Mouse (Mus musculus) Patski (cell line): ENCODE data around the gene Glyr1. TPM values are rescaled to one million over a fixed set of nuclear protein-coding genes. Genes with fewer than 3 reads are reported as not detected.

ENCODE experiments used
- ATAC-seq: fragments of 100-300 bp; one replicate; pipeline ENCODE4 v1.8.0; 2021
- CTCF ChIA-PET: fragments of 350-600 bp; sonication (Branson Sonifier 250); formaldehyde crosslinking; loops from one replicate; lab custom pipeline; 2022; ENCODE audit warnings: inconsistent platforms; lab: Charles Lee
- POLR2A ChIA-PET: fragments of 350-600 bp; sonication (Branson Sonifier 250); formaldehyde crosslinking; loops from one replicate; lab custom pipeline; 2022; ENCODE audit warnings: antibody characterized with exemption, inconsistent platforms; lab: Charles Lee
- DNase-seq: peaks from one replicate; pipeline ENCODE4 v3.0.0-alpha.2; 2011; ENCODE audit warnings: low read depth, low spot score
- H3K27me3 ChIP-seq: fragments of 371-371 bp; one replicate; pipeline ENCODE4 v1.5.1; 2021
- CTCF ChIP-seq: fragments of 100-300 bp; IDR thresholded peaks from one replicate; pipeline ENCODE4 v1.5.1; 2021
- in situ Hi-C: fragments of 300-500 bp; cut with MboI; formaldehyde crosslinking; loops from 3 replicates; pipeline ENCODE4 v1.11.1; 2018; ENCODE audit warnings: low pct_unique_long_range_greater_than_20kb, mixed read lengths
- polyA plus RNA-seq: library from polyadenylated mRNA; unstranded; gene quantifications from one replicate; pipeline ENCODE4 v1.2.3, GENCODE M21; 2021

Glyr1 gene
- polyA plus RNA-seq, 1 experiment from 2014 or later: 102 TPM

DNA sequence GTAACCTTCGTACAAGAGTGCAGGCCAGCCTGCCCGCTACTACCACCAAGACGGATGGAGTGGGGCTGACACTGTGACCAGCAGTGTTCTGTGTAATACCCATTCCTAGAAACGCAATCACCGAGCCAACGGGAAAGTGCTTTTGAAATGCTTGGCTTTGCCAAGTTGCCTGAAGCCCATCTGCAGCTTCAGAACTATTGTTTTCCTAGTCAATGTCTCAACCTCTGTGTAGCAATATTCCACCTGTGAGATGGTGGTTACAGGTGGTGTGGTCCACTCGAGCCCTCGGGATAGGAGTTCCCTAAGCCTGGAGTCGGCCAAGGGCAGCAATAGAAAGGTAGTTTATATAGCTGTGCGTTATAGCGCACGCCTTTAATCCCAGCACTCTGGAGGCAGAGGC, 64.9 kb downstream of the Glyr1 start:
- H3K27me3 ChIP-seq: no peaks in the 10 kb centered on the region
- ChIA-PET CTCF (no interaction called here), POLR2A (no interaction called here)
- in situ Hi-C loops: no loop called here
- ATAC-seq: no peak
- no peak for DNase-seq
- TF ChIP-seq CTCF: no peak

GRCm38 (mm10) chr16:4979755-4980380, 69.8 kb downstream of the Glyr1 start:
- in situ Hi-C loops: no loop called here
- TF ChIP-seq CTCF: no peak
- ATAC-seq: no peak
- ChIA-PET CTCF (interaction anchor here (0.7 to 1.8 kb wide), 3 partner anchors 33 to 37 kb away, joined by 3 to 4 read pairs (median 3); no protein-coding TSS in a partner anchor), POLR2A (interaction anchor here (0.6 kb wide), 1 partner anchor 18 kb away, joined by 4 read pairs; no protein-coding TSS in a partner anchor)
- no peak for DNase-seq
- H3K27me3 ChIP-seq: no peaks in the 10 kb centered on the region

- in situ Hi-C loops: no loop called here
- ChIA-PET CTCF (no interaction called here), POLR2A (no interaction called here)
- no peak for DNase-seq
- peak; percentile 19 for ATAC-seq
- no peaks in the 10 kb centered on the region for H3K27me3 ChIP-seq
- no peak for TF ChIP-seq CTCF
Observed at GRCm38 (mm10) chr16:4978275-4979051, 71.2 kb downstream of the Glyr1 start.

DNA sequence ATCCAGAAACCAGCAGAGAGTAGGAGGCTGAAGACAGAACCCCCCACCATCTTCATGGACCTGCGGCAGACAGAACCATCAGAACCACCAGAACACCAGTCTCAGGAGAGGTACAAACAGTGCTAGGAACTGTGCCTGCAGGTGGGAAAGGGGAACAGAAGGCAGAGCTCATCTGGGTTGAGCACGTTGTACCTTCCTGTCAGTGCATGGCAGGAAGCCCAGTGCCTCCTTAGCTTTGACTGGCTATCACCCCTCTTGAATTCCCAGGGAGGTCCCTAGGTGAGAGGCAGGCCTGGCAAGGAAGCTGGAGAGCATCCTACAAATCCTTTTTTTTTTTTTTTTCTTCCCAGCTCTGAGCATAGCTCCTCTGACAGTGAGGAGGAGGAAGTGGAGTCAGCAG, 73.5 kb downstream of the Glyr1 start:
- ChIA-PET POLR2A (interaction anchor here (0.6 to 0.7 kb wide), 2 partner anchors 32 to 1017 kb away, joined by 3 to 6 read pairs; no protein-coding TSS in a partner anchor), CTCF (no interaction called here)
- in situ Hi-C loops: no loop called here
- TF ChIP-seq CTCF: no peak
- H3K27me3 ChIP-seq: no peaks in the 10 kb centered on the region
- DNase-seq (no peak), ATAC-seq (no peak)

DNA sequence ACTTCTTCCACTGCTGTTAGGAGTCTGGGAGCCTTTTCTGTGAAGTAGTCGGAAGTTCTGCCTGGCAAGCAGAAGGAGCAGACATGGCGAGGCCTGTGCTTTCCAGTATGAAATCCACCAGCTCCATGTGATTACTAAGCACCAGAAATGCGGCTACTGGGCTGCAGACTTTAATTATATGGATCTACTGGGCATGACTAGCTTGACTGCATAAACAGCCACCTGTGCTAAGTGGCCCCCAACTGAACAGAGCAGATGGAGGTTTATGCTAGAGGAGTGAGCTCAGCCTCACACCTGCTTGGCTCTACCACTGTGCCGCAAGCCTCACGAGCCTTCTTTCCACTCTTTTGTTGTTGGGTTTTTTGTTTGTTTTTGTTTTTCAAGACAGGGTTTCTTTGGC, 75.1 kb downstream of the Glyr1 start:
- CTCF ChIA-PET: no interaction called here
- no peak for DNase-seq
- in situ Hi-C loops: no loop called here

DNA sequence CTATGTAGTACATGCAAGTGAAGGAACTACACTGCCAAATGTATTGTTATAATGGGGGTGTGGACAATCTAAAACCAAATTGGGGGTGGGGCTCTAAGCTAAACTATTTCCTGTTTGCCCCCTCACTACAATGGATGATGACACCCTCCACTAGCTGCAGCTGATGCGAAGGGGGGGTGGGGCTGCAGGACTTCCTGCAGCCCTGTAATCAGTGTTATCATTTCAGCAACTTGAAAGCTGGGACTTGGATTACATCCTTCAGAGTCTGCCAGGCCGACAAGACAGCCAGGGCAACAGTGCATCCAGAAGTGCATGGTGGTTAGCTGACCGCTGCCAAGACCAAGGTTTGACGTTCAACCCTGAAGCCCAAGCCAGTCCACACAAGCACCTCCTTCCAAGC, 78.0 kb downstream of the Glyr1 start:
- ATAC-seq (no peak), DNase-seq (no peak)
- in situ Hi-C loops: no loop called here
- H3K27me3 ChIP-seq: no peaks in the 10 kb centered on the region
- POLR2A ChIA-PET: interaction anchor here (1.1 kb wide), 1 partner anchor 44 kb away, joined by 3 read pairs; no protein-coding TSS in a partner anchor
- CTCF ChIA-PET: interaction anchor here (0.8 to 1.1 kb wide), 2 partner anchors 21 to 31 kb away, joined by 3 read pairs; no protein-coding TSS in a partner anchor
- no peak for TF ChIP-seq CTCF

More for the DNA sequence above, 75.1 kb downstream of the Glyr1 start:
- H3K27me3 ChIP-seq: no peaks in the 10 kb centered on the region
- POLR2A ChIA-PET: no interaction called here
- no peak for ATAC-seq
- no peak for TF ChIP-seq CTCF

DNA sequence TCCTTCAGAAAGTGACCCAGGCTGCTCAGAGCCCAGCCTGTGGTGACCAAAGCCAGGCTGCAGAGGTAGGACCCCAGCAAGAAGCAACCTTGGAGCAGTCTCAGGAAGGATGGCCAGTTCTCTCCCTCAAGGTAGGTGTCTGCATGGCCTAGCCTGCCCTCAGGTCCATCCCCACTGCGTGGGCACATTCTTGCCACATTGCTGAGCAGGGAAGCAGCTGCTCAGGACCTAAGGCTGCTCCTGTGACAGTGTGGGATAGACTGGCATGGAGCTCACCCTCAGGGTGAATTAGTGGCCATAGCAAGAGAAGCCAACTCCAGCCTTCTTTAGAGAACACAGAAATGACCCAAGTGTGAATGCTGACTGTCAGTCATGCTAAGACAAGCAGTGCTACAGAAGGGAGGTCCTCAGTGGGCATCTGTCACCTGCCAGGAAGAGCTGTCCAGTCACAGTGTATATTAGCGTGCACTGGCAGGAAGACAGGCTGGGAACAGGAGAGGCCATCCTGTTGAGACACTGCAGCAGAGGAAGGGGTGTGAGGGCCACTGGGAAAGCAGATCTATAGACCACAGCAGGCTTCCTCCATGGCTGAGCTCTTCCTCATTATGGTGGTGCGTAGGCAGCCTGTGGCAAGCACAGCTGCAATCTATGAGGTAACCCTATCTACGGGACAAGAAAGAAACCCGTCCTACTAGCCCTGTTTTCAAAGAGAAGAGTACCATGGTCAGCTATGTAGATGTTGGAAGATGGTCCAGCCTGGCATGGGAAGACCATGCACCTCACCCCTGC, 80.4 kb downstream of the Glyr1 start:
- ATAC-seq: no peak
- CTCF ChIA-PET: no interaction called here
- DNase-seq: no peak

DNA sequence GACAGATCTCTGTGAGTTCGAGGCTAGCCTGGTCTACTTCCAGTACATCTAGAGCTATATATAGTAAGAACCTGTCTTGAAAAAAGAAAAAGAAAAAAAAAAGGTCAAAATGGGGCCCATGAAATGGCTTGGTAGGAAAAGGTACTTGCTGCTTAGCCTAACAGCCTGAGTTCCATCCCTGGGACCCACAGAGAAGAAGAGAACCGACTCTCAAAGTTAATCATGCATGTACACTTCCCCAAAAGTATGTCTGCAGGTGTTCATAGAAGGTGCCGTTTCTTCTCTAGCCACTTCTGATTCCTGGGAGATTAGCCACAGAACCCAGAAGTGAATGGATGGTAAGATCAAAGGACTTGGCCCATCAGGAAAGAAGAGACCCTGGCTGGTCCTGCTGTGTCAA, 81.2 kb downstream of the Glyr1 start:
- ATAC-seq (no peak), DNase-seq (no peak)
- no peaks in the 10 kb centered on the region for H3K27me3 ChIP-seq
- no peak for TF ChIP-seq CTCF
- in situ Hi-C loops: loop anchor here (5.0 kb wide), 2 partner anchors 44 to 174 kb away; partner anchors contain the start of gene Rogdi
- CTCF ChIA-PET: no interaction called here
- POLR2A ChIA-PET: no interaction called here

More for the DNA sequence above, 80.4 kb downstream of the Glyr1 start:
- no peaks in the 10 kb centered on the region for H3K27me3 ChIP-seq
- POLR2A ChIA-PET: no interaction called here
- in situ Hi-C loops: loop anchor here (5.0 kb wide), 2 partner anchors 43 to 173 kb away; partner anchors contain the start of gene Rogdi
- TF ChIP-seq CTCF: no peak

GRCm38 (mm10) chr16:4965392-4966129, 84.1 kb downstream of the Glyr1 start:
- DNase-seq (no peak), ATAC-seq (no peak)
- no peak for TF ChIP-seq CTCF
- CTCF ChIA-PET: no interaction called here
- no peaks in the 10 kb centered on the region for H3K27me3 ChIP-seq
- in situ Hi-C loops: loop anchor here (5.0 kb wide), 2 partner anchors 47 to 177 kb away; partner anchors contain the start of gene Rogdi
- POLR2A ChIA-PET: no interaction called here
